Mouse (Mus musculus): ENCODE results near the gene Gprc5d. TPM values are rescaled to one million over a fixed set of nuclear protein-coding genes. Genes with fewer than 3 reads are reported as not detected.

Gene Gprc5d
- total RNA-seq, 2 experiments from 2014 or later, result not detected

- no peak for ATAC-seq (ENCODE audit: poor library complexity, severe bottlenecking)
Observed at GRCm38 (mm10) chr6:135136439-135137161, 18.5 kb upstream of the Gprc5d start.

- peak; percentile 40; the same call in 1 of the 2 replicates for ATAC-seq (ENCODE audit: poor library complexity, severe bottlenecking)
Observed at GRCm38 (mm10) chr6:135135735-135136134, 17.7 kb upstream of the Gprc5d start.

GRCm38 (mm10) chr6:135133486-135133885 is 15.4 kb upstream of the Gprc5d start:
- ATAC-seq (ENCODE audit: poor library complexity, severe bottlenecking), result no peak

GRCm38 (mm10) chr6:135133086-135133485 is 15.0 kb upstream of the Gprc5d start:
- no peak for ATAC-seq (ENCODE audit: poor library complexity, severe bottlenecking)

- ATAC-seq (ENCODE audit: poor library complexity, severe bottlenecking), result no peak
Observed at GRCm38 (mm10) chr6:135124755-135125380, 6.8 kb upstream of the Gprc5d start.

GRCm38 (mm10) chr6:135116479-135116878 is 1.6 kb downstream of the Gprc5d start:
- ATAC-seq (ENCODE audit: poor library complexity, severe bottlenecking), result peak; percentile 66

GRCm38 (mm10) chr6:135113114-135113436 is 5.0 kb downstream of the Gprc5d start:
- no peak for ATAC-seq (ENCODE audit: poor library complexity, severe bottlenecking)

- no peak for ATAC-seq (ENCODE audit: poor library complexity, severe bottlenecking)
Observed at GRCm38 (mm10) chr6:135112411-135113113, 5.5 kb downstream of the Gprc5d start.

GRCm38 (mm10) chr6:135107014-135107413 is 11.1 kb downstream of the Gprc5d start:
- ATAC-seq (ENCODE audit: poor library complexity, severe bottlenecking), result no peak

GRCm38 (mm10) chr6:135102736-135103303 is 15.3 kb downstream of the Gprc5d start:
- no peak for ATAC-seq (ENCODE audit: poor library complexity, severe bottlenecking)

GRCm38 (mm10) chr6:135100787-135101472 is 17.2 kb downstream of the Gprc5d start:
- ATAC-seq (ENCODE audit: poor library complexity, severe bottlenecking), result no peak

GRCm38 (mm10) chr6:135092798-135093470 is 25.1 kb downstream of the Gprc5d start:
- ATAC-seq (ENCODE audit: poor library complexity, severe bottlenecking), result no peak

- ATAC-seq (ENCODE audit: poor library complexity, severe bottlenecking), result no peak
Observed at GRCm38 (mm10) chr6:135090661-135091060, 27.4 kb downstream of the Gprc5d start.

GRCm38 (mm10) chr6:135089786-135090185 is 28.3 kb downstream of the Gprc5d start:
- no peak for ATAC-seq (ENCODE audit: poor library complexity, severe bottlenecking)

GRCm38 (mm10) chr6:135087721-135088451 is 30.2 kb downstream of the Gprc5d start:
- peak; percentile 88 for ATAC-seq (ENCODE audit: poor library complexity, severe bottlenecking)

- ATAC-seq (ENCODE audit: poor library complexity, severe bottlenecking), result no peak
Observed at GRCm38 (mm10) chr6:135085703-135086102, 32.4 kb downstream of the Gprc5d start.

- ATAC-seq (ENCODE audit: poor library complexity, severe bottlenecking), result no peak
Observed at GRCm38 (mm10) chr6:135083991-135084502, 34.0 kb downstream of the Gprc5d start.

GRCm38 (mm10) chr6:135078420-135078819 is 39.7 kb downstream of the Gprc5d start:
- no peak for ATAC-seq (ENCODE audit: poor library complexity, severe bottlenecking)

GRCm38 (mm10) chr6:135076202-135076601 is 41.9 kb downstream of the Gprc5d start:
- ATAC-seq (ENCODE audit: poor library complexity, severe bottlenecking), result no peak

All from megakaryocyte, adult 5-6 weeks (primary cell).